Mouse (Mus musculus) intestine, embryonic 16.5 days (tissue): Measurements from ENCODE around the gene Chad. TPM values are rescaled to one million over a fixed set of nuclear protein-coding genes. Genes with fewer than 3 reads are reported as not detected.

Experiments
- ATAC-seq: fragments of 200-750 bp; cut with Nextera tagmentation; 2 replicates; pipeline ENCODE4 v1.8.0; 2017; ENCODE audit warnings: moderate TSS enrichment, moderate library complexity
- H3K27ac ChIP-seq: fragments of 300-500 bp; sonication (generic); 2 replicates; pipeline ENCODE4 v1.5.1; 2014; ENCODE audit warnings: mild to moderate bottlenecking, low read length
- H3K27me3 ChIP-seq: fragments of 300-500 bp; sonication (generic); replicated peaks from 2 replicates; pipeline ENCODE4 v1.6.1; 2014; ENCODE audit warnings: low read length, control low read depth, mixed read lengths; ENCODE audit not compliant: control insufficient read depth, insufficient read depth
- H3K36me3 ChIP-seq: fragments of 300-500 bp; sonication (generic); 2 replicates; pipeline ENCODE4 v1.6.1; 2014; ENCODE audit warnings: low read length, control low read depth; ENCODE audit not compliant: control insufficient read depth, insufficient read depth
- H3K4me1 ChIP-seq: fragments of 300-500 bp; sonication (generic); 2 replicates; pipeline ENCODE4 v1.6.1; 2014; ENCODE audit warnings: low read length, control low read depth, mixed read lengths; ENCODE audit not compliant: control insufficient read depth, insufficient read depth
- H3K4me2 ChIP-seq: fragments of 300-500 bp; sonication (generic); 2 replicates; pipeline ENCODE4 v1.6.1; 2014; ENCODE audit warnings: low read depth, low read length, control low read depth
- H3K4me3 ChIP-seq: fragments of 300-500 bp; sonication (generic); 2 replicates; pipeline ENCODE4 v1.5.1; 2014; ENCODE audit warnings: mild to moderate bottlenecking, low read length
- H3K9ac ChIP-seq: fragments of 300-500 bp; sonication (generic); 2 replicates; pipeline ENCODE4 v1.6.1; 2014; ENCODE audit warnings: low read depth, low read length
- H3K9me3 ChIP-seq: fragments of 300-500 bp; sonication (generic); 2 replicates; pipeline ENCODE4 v1.6.1; 2016; ENCODE audit warnings: low read length, control low read depth; ENCODE audit not compliant: control insufficient read depth
- WGBS: fragments of 180-500 bp; shearing (Covaris S2); extraction: QIAGEN DNeasy Blood & Tissue Kit; methylation state at CpG from one replicate; pipeline ENCODE4 v1.1.7; 2014; 5-methylcytosine and 5-hydroxymethylcytosine counted together
- polyA plus RNA-seq: library from polyadenylated mRNA; unstranded; fragments of >200 nt; fragmentation: Nextera tagmentation; extraction: Ambion mirVana; gene quantifications from 2 replicates; pipeline ENCODE4 v1.2.1, GENCODE M21; 2015

The Chad gene
- polyA plus RNA-seq, 1 experiment from 2014 or later, result 1.6 TPM

GRCm38 (mm10) chr11:94580111-94580740 is 15.4 kb downstream of the Chad start:
- Histone ChIP-seq H3K4me2 (no peak overlapping the region), H3K36me3 (no peaks in the 10 kb centered on the region), H3K27ac (0 out of 2 replicates have a peak overlapping the region, but pooled peaks have one; percentile 25), H3K4me1 (no peaks in the 10 kb centered on the region), H3K27me3 (no peaks in the 10 kb centered on the region), H3K9me3 (no peaks in the 10 kb centered on the region), H3K4me3 (no peak overlapping the region), H3K9ac (no peak overlapping the region)
- WGBS, result 68% methylated on average over 5 of the region's 5 CpGs
- peak; percentile 74 for ATAC-seq

- H3K27me3 ChIP-seq, result no peaks in the 10 kb centered on the region
- WGBS, result 92% methylated on average over 9 of the region's 9 CpGs
- H3K27ac ChIP-seq, result no peak overlapping the region
- ATAC-seq, result no peak
- H3K4me2 ChIP-seq, result no peak overlapping the region
- no peaks in the 10 kb centered on the region for H3K9me3 ChIP-seq
- H3K36me3 ChIP-seq, result no peaks in the 10 kb centered on the region
- 0 out of 2 replicates have a peak, but pooled peaks cover 4% of the 10 kb centered on the region for H3K4me1 ChIP-seq
- no peak overlapping the region for H3K4me3 ChIP-seq
- no peak overlapping the region for H3K9ac ChIP-seq
These were observed 20.2 kb downstream of the Chad start for GRCm38 (mm10) chr11:94585091-94585490.

GRCm38 (mm10) chr11:94587511-94587910 is 22.7 kb downstream of the Chad start:
- Histone ChIP-seq H3K4me2 (no peak overlapping the region), H3K9me3 (no peaks in the 10 kb centered on the region), H3K27ac (no peak overlapping the region), H3K4me1 (peaks cover 15% of the 10 kb centered on the region; the same call in 1 of the 2 replicates), H3K9ac (no peak overlapping the region), H3K27me3 (no peaks in the 10 kb centered on the region), H3K4me3 (no peak overlapping the region), H3K36me3 (no peaks in the 10 kb centered on the region)
- 79% methylated on average over 6 of the region's 6 CpGs for WGBS
- no peak for ATAC-seq

GRCm38 (mm10) chr11:94596311-94596852 is 31.5 kb downstream of the Chad start:
- ATAC-seq, result no peak
- Histone ChIP-seq H3K4me3 (no peak overlapping the region), H3K36me3 (no peaks in the 10 kb centered on the region), H3K27me3 (no peaks in the 10 kb centered on the region), H3K4me2 (no peak overlapping the region), H3K9ac (no peak overlapping the region), H3K27ac (no peak overlapping the region; the same call in 1 of the 2 replicates), H3K4me1 (peaks cover 17% of the 10 kb centered on the region), H3K9me3 (no peaks in the 10 kb centered on the region)
- WGBS, result 66% methylated on average over 7 of the region's 7 CpGs

- Histone ChIP-seq H3K27me3 (no peaks in the 10 kb centered on the region), H3K9me3 (no peaks in the 10 kb centered on the region), H3K9ac (no peak overlapping the region), H3K4me1 (peaks cover 14% of the 10 kb centered on the region), H3K27ac (no peak overlapping the region), H3K4me3 (no peak overlapping the region), H3K4me2 (no peak overlapping the region), H3K36me3 (no peaks in the 10 kb centered on the region)
- WGBS, result 69% methylated on average over 4 of the region's 4 CpGs
- no peak for ATAC-seq
These were observed 32.5 kb downstream of the Chad start for GRCm38 (mm10) chr11:94597319-94597718.

- Histone ChIP-seq H3K9ac (no peak overlapping the region), H3K4me2 (no peak overlapping the region), H3K27me3 (no peaks in the 10 kb centered on the region), H3K4me1 (peaks cover 14% of the 10 kb centered on the region), H3K4me3 (no peak overlapping the region), H3K27ac (no peak overlapping the region), H3K9me3 (no peaks in the 10 kb centered on the region), H3K36me3 (no peaks in the 10 kb centered on the region)
- ATAC-seq, result no peak
- 60% methylated on average over 6 of the region's 6 CpGs for WGBS
These were observed 33.7 kb downstream of the Chad start for GRCm38 (mm10) chr11:94598437-94599120.

- Histone ChIP-seq H3K9me3 (no peaks in the 10 kb centered on the region), H3K9ac (no peak overlapping the region), H3K4me2 (no peak overlapping the region), H3K4me1 (peaks cover 14% of the 10 kb centered on the region), H3K27ac (no peak overlapping the region), H3K36me3 (no peaks in the 10 kb centered on the region), H3K4me3 (no peak overlapping the region), H3K27me3 (no peaks in the 10 kb centered on the region)
- ATAC-seq, result no peak
- 91% methylated on average over 7 of the region's 7 CpGs for WGBS
These were observed 35.6 kb downstream of the Chad start for GRCm38 (mm10) chr11:94600447-94600846.

GRCm38 (mm10) chr11:94601321-94602281 is 36.8 kb downstream of the Chad start, which contains the start of gene Acsf2:
TSS of gene Acsf2 (minus strand) at chr11:94601871.
- H3K27ac ChIP-seq, result peak within 1 kb of the TSS; percentile 50
- under 1% methylated on average over 52 of the region's 52 CpGs for WGBS
- peak within 1 kb of the TSS; percentile 79 for H3K4me2 ChIP-seq
- peak within 1 kb of the TSS; percentile 75 for H3K9ac ChIP-seq
- H3K36me3 ChIP-seq, result no peaks in the 10 kb centered on the region
- H3K27me3 ChIP-seq, result no peaks in the 10 kb centered on the region
- H3K4me1 ChIP-seq, result peaks cover 10% of the 10 kb centered on the region
- peak within 1 kb of the TSS; percentile 57 for H3K4me3 ChIP-seq
- H3K9me3 ChIP-seq, result no peaks in the 10 kb centered on the region
- peak; percentile 84 for ATAC-seq
